Mouse (Mus musculus): ENCODE measurements around the gene Furin. TPM values are rescaled to one million over a fixed set of nuclear protein-coding genes. Genes with fewer than 3 reads are reported as not detected.

Furin gene
- total and polyA plus RNA-seq, 3 experiments = 1.5 to 20.9 (median 13.5) TPM

DNA sequence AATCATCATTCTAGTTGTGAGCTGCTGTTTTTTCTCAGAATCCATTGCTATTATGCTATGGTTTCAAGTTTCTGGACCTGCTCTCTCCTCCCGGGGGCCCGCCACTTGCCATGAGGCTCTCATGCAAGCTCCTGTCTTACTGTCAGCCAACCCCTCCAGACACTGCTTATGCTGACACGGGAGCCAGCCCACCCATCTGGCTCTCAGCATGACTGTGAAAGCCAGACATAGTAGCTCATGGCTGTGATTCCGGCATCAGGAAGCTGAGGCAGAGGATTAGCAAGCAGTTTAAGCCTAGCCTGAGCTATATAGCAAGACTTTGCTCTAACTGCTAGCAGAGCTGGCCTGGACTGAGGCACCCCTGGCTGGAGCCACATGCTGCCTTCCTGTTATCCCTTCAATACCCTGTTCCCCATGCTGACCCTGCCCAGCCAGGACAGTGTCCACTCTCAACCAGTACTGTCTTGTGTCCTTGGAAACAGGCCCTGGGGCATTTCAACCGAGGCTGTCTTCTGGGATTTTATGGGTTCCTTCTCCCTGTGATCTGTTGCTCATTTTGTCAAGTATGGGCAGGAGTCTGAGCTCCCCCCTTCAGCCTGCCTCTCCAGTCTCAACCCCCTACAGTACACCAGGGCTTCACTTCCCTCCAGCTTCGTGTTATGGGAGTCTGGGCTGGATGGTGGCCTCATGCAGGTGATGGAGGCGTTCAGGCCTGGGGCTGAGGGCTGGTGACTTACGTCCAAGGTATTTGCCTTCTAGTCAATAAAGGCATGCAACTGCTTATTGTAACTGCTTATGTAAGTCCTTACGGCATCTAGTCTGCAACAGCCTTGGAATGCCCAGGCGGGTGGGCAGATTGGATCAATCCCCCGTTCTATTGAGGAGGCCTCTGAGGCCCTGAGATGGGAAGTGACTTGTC, 37.0 kb upstream of the Furin start:
- TF ChIP-seq RAD21 (IDR thresholded peaks at IDR 0.05; ENCODE audit: low read depth, low read length) (no peak), MXI1 (IDR thresholded peaks at IDR 0.05; ENCODE audit: low read depth, low read length) (no peak), USF2 (conservative IDR thresholded peaks at IDR 0.05; ENCODE audit: low read depth, low read length) (no peak), ZC3H11A (IDR thresholded peaks at IDR 0.05; ENCODE audit: low read depth, low read length) (no peak), SIN3A (IDR thresholded peaks at IDR 0.05; ENCODE audit: low read length) (no peak), POLR2A (IDR thresholded peaks at IDR 0.05; ENCODE audit: low read depth, low read length) (no peak), MAFK (IDR thresholded peaks at IDR 0.05; ENCODE audit: insufficient replicate concordance, low read length) (no peak), SMC3 (IDR thresholded peaks at IDR 0.05; ENCODE audit: low read depth, low read length) (no peak), ZNF384 (IDR thresholded peaks at IDR 0.05; ENCODE audit: low read depth, low read length) (no peak), MEF2A (IDR thresholded peaks at IDR 0.05; ENCODE audit: borderline replicate concordance, low read depth, low read length) (no peak), UBTF (IDR thresholded peaks at IDR 0.05; ENCODE audit: low read depth, low read length) (no peak), RCOR1 (conservative IDR thresholded peaks at IDR 0.05; ENCODE audit: low read depth, low read length) (no peak), MYC (IDR thresholded peaks at IDR 0.05; ENCODE audit: low read depth, low read length) (no peak), JUND (conservative IDR thresholded peaks at IDR 0.05; ENCODE audit: low read depth, low read length) (no peak), MAX (IDR thresholded peaks at IDR 0.05; ENCODE audit: low read length) (no peak), HCFC1 (IDR thresholded peaks at IDR 0.05; ENCODE audit: low read depth, low read length) (no peak), ZKSCAN1 (IDR thresholded peaks at IDR 0.05; ENCODE audit: borderline replicate concordance, low read depth, low read length) (no peak), POLR2AphosphoS2 (IDR thresholded peaks at IDR 0.05; ENCODE audit: low read depth, low read length) (no peak), ZMIZ1 (IDR thresholded peaks at IDR 0.05; ENCODE audit: low read depth, low read length) (no peak)
- Histone ChIP-seq H3K9ac (ENCODE audit: insufficient read depth, low read depth) (no peak overlapping the region), H3K36me3 (replicated peaks in 1 of 2; ENCODE audit: control insufficient read depth in 1 of 2, insufficient read depth in 1 of 2, low read length in 1 of 2) (no peaks in the 10 kb centered on the region), H3K27me3 (replicated peaks) (no peaks in the 10 kb centered on the region), H3K4me1 (ENCODE audit: control insufficient read depth in 1 of 2, insufficient read depth in 2 of 2) (peaks cover 0 to 31% of the 10 kb centered on the region in 2 experiments; a peak in 2 of 4 replicates), H3K4me2 (ENCODE audit: insufficient read depth, low read depth, poor library complexity, severe bottlenecking) (no peak overlapping the region), H3K79me2 (replicated peaks; ENCODE audit: control insufficient read depth, extremely low read depth, insufficient read depth, poor library complexity, severe bottlenecking) (no peaks in the 10 kb centered on the region), H3K4me3 (replicated peaks in 1 of 3; ENCODE audit: low read depth in 2 of 3, low read length in 2 of 3, poor library complexity in 1 of 3) (no peak overlapping the region), H3K27ac (ENCODE audit: insufficient read depth, low read depth) (no peak overlapping the region), H3K9me3 (replicated peaks; ENCODE audit: low read length) (no peaks in the 10 kb centered on the region)
- dilution Hi-C loops (cut with MboI; ENCODE audit: extremely low pct_ligation_motif_present, extremely low pct_unique_long_range_greater_than_20kb, low sequenced_read_pairs) = no loop called here
- no peak for DNase-seq (ENCODE audit: extremely low read depth)
- in situ Hi-C loops (cut with MboI; ENCODE audit: low pct_ligation_motif_present, low pct_unique_long_range_greater_than_20kb, low sequenced_read_pairs) = loop anchor here (5.0 kb wide), 1 partner anchor 35 kb away; the partner anchor contains the start of gene Furin

DNA sequence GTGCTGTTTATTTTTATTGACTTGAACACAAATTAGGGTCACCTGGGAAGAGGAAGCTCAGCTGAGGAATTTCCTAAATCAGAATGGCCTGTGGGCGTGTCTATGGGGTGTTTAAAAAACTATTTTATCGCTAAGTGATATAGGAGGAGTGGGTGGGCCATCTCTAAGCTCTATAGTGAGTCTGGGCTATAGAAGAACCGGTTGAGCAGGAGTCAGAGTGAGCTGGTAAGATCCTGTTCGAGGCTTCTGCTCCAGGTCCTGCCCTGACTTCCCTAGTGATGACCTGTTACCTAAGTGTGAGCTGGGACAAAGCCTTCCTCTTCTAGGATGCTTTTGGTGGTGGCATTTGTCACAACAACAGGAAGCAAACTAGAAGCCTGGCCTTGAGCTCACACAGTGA, 35.4 kb upstream of the Furin start:
- no peaks in the 10 kb centered on the region for H3K27me3 ChIP-seq (replicated peaks)
- no peak overlapping the region for H3K4me3 ChIP-seq (replicated peaks in 1 of 3; ENCODE audit: low read depth in 2 of 3, low read length in 2 of 3, poor library complexity in 1 of 3)
- H3K36me3 ChIP-seq (replicated peaks in 1 of 2; ENCODE audit: control insufficient read depth in 1 of 2, insufficient read depth in 1 of 2, low read length in 1 of 2) = no peaks in the 10 kb centered on the region
- H3K27ac ChIP-seq (ENCODE audit: insufficient read depth, low read depth) = no peak overlapping the region
- no peak overlapping the region for H3K9ac ChIP-seq (ENCODE audit: insufficient read depth, low read depth)
- H3K9me3 ChIP-seq (replicated peaks; ENCODE audit: low read length) = no peaks in the 10 kb centered on the region
- no peak for DNase-seq (ENCODE audit: extremely low read depth)
- H3K79me2 ChIP-seq (replicated peaks; ENCODE audit: control insufficient read depth, extremely low read depth, insufficient read depth, poor library complexity, severe bottlenecking) = no peaks in the 10 kb centered on the region
- peaks cover 0 to 16% of the 10 kb centered on the region in 2 experiments; a peak in 2 of 4 replicates for H3K4me1 ChIP-seq (ENCODE audit: control insufficient read depth in 1 of 2, insufficient read depth in 2 of 2)
- dilution Hi-C loops (cut with MboI; ENCODE audit: extremely low pct_ligation_motif_present, extremely low pct_unique_long_range_greater_than_20kb, low sequenced_read_pairs) (no loop called here), in situ Hi-C loops (cut with MboI; ENCODE audit: low pct_ligation_motif_present, low pct_unique_long_range_greater_than_20kb, low sequenced_read_pairs) (loop anchor here (5.0 kb wide), 1 partner anchor 33 kb away; the partner anchor contains the start of gene Furin)
- no peak overlapping the region for H3K4me2 ChIP-seq (ENCODE audit: insufficient read depth, low read depth, poor library complexity, severe bottlenecking)
- TF ChIP-seq ZNF384 (IDR thresholded peaks at IDR 0.05; ENCODE audit: low read depth, low read length) = no peak
- no peak for TF ChIP-seq MEF2A (IDR thresholded peaks at IDR 0.05; ENCODE audit: borderline replicate concordance, low read depth, low read length)
- TF ChIP-seq SMC3 (IDR thresholded peaks at IDR 0.05; ENCODE audit: low read depth, low read length) = no peak
- TF ChIP-seq KAT2A (IDR thresholded peaks at IDR 0.05; ENCODE audit: insufficient replicate concordance, low read length) = no peak
- TF ChIP-seq EP300 (IDR thresholded peaks at IDR 0.05; ENCODE audit: low read length) = no peak
- TF ChIP-seq CTCF (conservative IDR thresholded peaks at IDR 0.05 in 1 of 2, IDR thresholded peaks at IDR 0.05 in 1 of 2; ENCODE audit: low read depth in 2 of 2, low read length in 2 of 2) = no peak
- TF ChIP-seq TCF12 (IDR thresholded peaks at IDR 0.05; ENCODE audit: low read depth, low read length) = no peak
- TF ChIP-seq HCFC1 (IDR thresholded peaks at IDR 0.05; ENCODE audit: low read depth, low read length) = no peak
- TF ChIP-seq UBTF (IDR thresholded peaks at IDR 0.05; ENCODE audit: low read depth, low read length) = no peak
- no peak for TF ChIP-seq POLR2A (IDR thresholded peaks at IDR 0.05; ENCODE audit: low read depth, low read length)
